Mouse (Mus musculus): Measurements from ENCODE around the gene Zfp2. TPM values are rescaled to one million over a fixed set of nuclear protein-coding genes. Genes with fewer than 3 reads are reported as not detected.

Zfp2 gene
- polyA plus RNA-seq, 1 experiment from 2014 or later, result 17.4 TPM

GRCm38 (mm10) chr11:50887390-50888128 is 28.4 kb downstream of the Zfp2 start, which contains the start of gene Zfp454:
Gene Zfp454 (minus strand): TSS chr11:50887651.
- no peaks in the 10 kb centered on the region for H3K27me3 ChIP-seq (ENCODE audit: control insufficient read depth, insufficient read depth, low read length)
- ATAC-seq (ENCODE audit: low FRiP score, low TSS enrichment), result peak; percentile 97
- WGBS, result 5% methylated on average over 26 of the region's 26 CpGs
- H3K36me3 ChIP-seq (ENCODE audit: control insufficient read depth, insufficient read depth, low read length), result peaks cover 14% of the 10 kb centered on the region; the same call in 1 of the 2 replicates
- H3K4me3 ChIP-seq (ENCODE audit: low read length), result peak within 1 kb of the TSS; percentile 55
- peaks cover 5% of the 10 kb centered on the region; the same call in 1 of the 2 replicates for H3K4me1 ChIP-seq (ENCODE audit: control insufficient read depth, insufficient read depth, low read length)
- peak within 1 kb of the TSS; percentile 79 for H3K4me2 ChIP-seq (replicated peaks; ENCODE audit: low read depth, low read length)
- H3K27ac ChIP-seq (ENCODE audit: low read depth, low read length), result peak within 1 kb of the TSS; percentile 57; the same call in 1 of the 2 replicates
- peaks cover 3% of the 10 kb centered on the region; the same call in 1 of the 2 replicates for H3K9me3 ChIP-seq (ENCODE audit: control insufficient read depth, low read length)
- peak within 1 kb of the TSS; percentile 72 for H3K9ac ChIP-seq (ENCODE audit: low read depth, low read length)

- Histone ChIP-seq H3K27me3 (ENCODE audit: control insufficient read depth, insufficient read depth, low read length) (no peaks in the 10 kb centered on the region), H3K4me2 (replicated peaks; ENCODE audit: low read depth, low read length) (peak overlapping the region; percentile 79), H3K9ac (ENCODE audit: low read depth, low read length) (peak overlapping the region; percentile 72), H3K27ac (ENCODE audit: low read depth, low read length) (peak overlapping the region; percentile 57; the same call in 1 of the 2 replicates), H3K4me1 (ENCODE audit: control insufficient read depth, insufficient read depth, low read length) (peaks cover 5% of the 10 kb centered on the region; the same call in 1 of the 2 replicates), H3K36me3 (ENCODE audit: control insufficient read depth, insufficient read depth, low read length) (peaks cover 14% of the 10 kb centered on the region; the same call in 1 of the 2 replicates), H3K4me3 (ENCODE audit: low read length) (peak overlapping the region; percentile 55), H3K9me3 (ENCODE audit: control insufficient read depth, low read length) (no peaks in the 10 kb centered on the region)
- WGBS, result 13% methylated on average over 10 of the region's 10 CpGs
- peak; percentile 38; the same call in 1 of the 2 replicates for ATAC-seq (ENCODE audit: low FRiP score, low TSS enrichment)
These were observed 29.1 kb downstream of the Zfp2 start for GRCm38 (mm10) chr11:50886933-50887293.

- 32% methylated on average over 8 of the region's 8 CpGs for WGBS
- Histone ChIP-seq H3K27me3 (ENCODE audit: control insufficient read depth, insufficient read depth, low read length) (no peaks in the 10 kb centered on the region), H3K4me3 (ENCODE audit: low read length) (peak overlapping the region; percentile 55), H3K9ac (ENCODE audit: low read depth, low read length) (peak overlapping the region; percentile 72), H3K4me2 (replicated peaks; ENCODE audit: low read depth, low read length) (peak overlapping the region; percentile 79), H3K27ac (ENCODE audit: low read depth, low read length) (no peak overlapping the region), H3K9me3 (ENCODE audit: control insufficient read depth, low read length) (no peaks in the 10 kb centered on the region), H3K36me3 (ENCODE audit: control insufficient read depth, insufficient read depth, low read length) (peaks cover 14% of the 10 kb centered on the region; the same call in 1 of the 2 replicates), H3K4me1 (ENCODE audit: control insufficient read depth, insufficient read depth, low read length) (peaks cover 5% of the 10 kb centered on the region; the same call in 1 of the 2 replicates)
- ATAC-seq (ENCODE audit: low FRiP score, low TSS enrichment), result no peak
These were observed 29.6 kb downstream of the Zfp2 start for GRCm38 (mm10) chr11:50886231-50886932.

GRCm38 (mm10) chr11:50883756-50884155 is 32.2 kb downstream of the Zfp2 start:
- Histone ChIP-seq H3K36me3 (ENCODE audit: control insufficient read depth, insufficient read depth, low read length) (peaks cover 20% of the 10 kb centered on the region; the same call in 1 of the 2 replicates), H3K27ac (ENCODE audit: low read depth, low read length) (no peak overlapping the region), H3K4me2 (replicated peaks; ENCODE audit: low read depth, low read length) (no peak overlapping the region), H3K4me3 (ENCODE audit: low read length) (no peak overlapping the region), H3K9me3 (ENCODE audit: control insufficient read depth, low read length) (no peaks in the 10 kb centered on the region), H3K27me3 (ENCODE audit: control insufficient read depth, insufficient read depth, low read length) (no peaks in the 10 kb centered on the region), H3K4me1 (ENCODE audit: control insufficient read depth, insufficient read depth, low read length) (peaks cover 5% of the 10 kb centered on the region; the same call in 1 of the 2 replicates), H3K9ac (ENCODE audit: low read depth, low read length) (no peak overlapping the region)
- 82% methylated on average over 3 of the region's 3 CpGs for WGBS
- ATAC-seq (ENCODE audit: low FRiP score, low TSS enrichment), result no peak

- no peak for ATAC-seq (ENCODE audit: low FRiP score, low TSS enrichment)
- Histone ChIP-seq H3K9ac (ENCODE audit: low read depth, low read length) (no peak overlapping the region), H3K4me1 (ENCODE audit: control insufficient read depth, insufficient read depth, low read length) (no peaks in the 10 kb centered on the region), H3K36me3 (ENCODE audit: control insufficient read depth, insufficient read depth, low read length) (peaks cover 29% of the 10 kb centered on the region), H3K4me3 (ENCODE audit: low read length) (no peak overlapping the region), H3K9me3 (ENCODE audit: control insufficient read depth, low read length) (peaks cover 8% of the 10 kb centered on the region; the same call in 1 of the 2 replicates), H3K27ac (ENCODE audit: low read depth, low read length) (no peak overlapping the region), H3K4me2 (replicated peaks; ENCODE audit: low read depth, low read length) (no peak overlapping the region), H3K27me3 (ENCODE audit: control insufficient read depth, insufficient read depth, low read length) (no peaks in the 10 kb centered on the region)
- 89% methylated on average over 3 of the region's 3 CpGs for WGBS
These were observed 37.3 kb downstream of the Zfp2 start for GRCm38 (mm10) chr11:50878641-50879040.

GRCm38 (mm10) chr11:50850989-50851601 is 64.9 kb downstream of the Zfp2 start:
- under 1% methylated on average over 65 of the region's 72 CpGs for WGBS
- peak; percentile 71; the same call in 1 of the 2 replicates for ATAC-seq (ENCODE audit: low FRiP score, low TSS enrichment)
- no peaks in the 10 kb centered on the region for H3K9me3 ChIP-seq (ENCODE audit: control insufficient read depth, low read length)
- H3K9ac ChIP-seq (ENCODE audit: low read depth, low read length), result peak overlapping the region; percentile 40; the same call in 1 of the 2 replicates
- peaks cover 12% of the 10 kb centered on the region for H3K4me1 ChIP-seq (ENCODE audit: control insufficient read depth, insufficient read depth, low read length)
- H3K27ac ChIP-seq (ENCODE audit: low read depth, low read length), result no peak overlapping the region
- H3K27me3 ChIP-seq (ENCODE audit: control insufficient read depth, insufficient read depth, low read length), result peaks cover 45% of the 10 kb centered on the region
- no peaks in the 10 kb centered on the region for H3K36me3 ChIP-seq (ENCODE audit: control insufficient read depth, insufficient read depth, low read length)
- H3K4me3 ChIP-seq (ENCODE audit: low read length), result peak overlapping the region; percentile 44
- H3K4me2 ChIP-seq (replicated peaks; ENCODE audit: low read depth, low read length), result peak overlapping the region; percentile 87

GRCm38 (mm10) chr11:50850177-50850735 is 65.7 kb downstream of the Zfp2 start, which contains the start of gene Grm6:
Gene Grm6 (plus strand): TSS chr11:50850685.
- Histone ChIP-seq H3K36me3 (ENCODE audit: control insufficient read depth, insufficient read depth, low read length) (no peaks in the 10 kb centered on the region), H3K27ac (ENCODE audit: low read depth, low read length) (no peak within 1 kb of the TSS), H3K9me3 (ENCODE audit: control insufficient read depth, low read length) (no peaks in the 10 kb centered on the region), H3K4me3 (ENCODE audit: low read length) (peak within 1 kb of the TSS; percentile 44), H3K27me3 (ENCODE audit: control insufficient read depth, insufficient read depth, low read length) (peaks cover 45% of the 10 kb centered on the region), H3K4me1 (ENCODE audit: control insufficient read depth, insufficient read depth, low read length) (peaks cover 12% of the 10 kb centered on the region), H3K9ac (ENCODE audit: low read depth, low read length) (peak within 1 kb of the TSS; percentile 40; the same call in 1 of the 2 replicates), H3K4me2 (replicated peaks; ENCODE audit: low read depth, low read length) (peak within 1 kb of the TSS; percentile 87)
- under 1% methylated on average over 11 of the region's 11 CpGs for whole genome bisulfite sequencing
- no peak for ATAC-seq (ENCODE audit: low FRiP score, low TSS enrichment)

- H3K27me3 ChIP-seq (ENCODE audit: control insufficient read depth, insufficient read depth, low read length), result peaks cover 45% of the 10 kb centered on the region
- H3K36me3 ChIP-seq (ENCODE audit: control insufficient read depth, insufficient read depth, low read length), result no peaks in the 10 kb centered on the region
- no peak overlapping the region for H3K9ac ChIP-seq (ENCODE audit: low read depth, low read length)
- no peaks in the 10 kb centered on the region for H3K9me3 ChIP-seq (ENCODE audit: control insufficient read depth, low read length)
- ATAC-seq (ENCODE audit: low FRiP score, low TSS enrichment), result no peak
- 2% methylated on average over 10 of the region's 10 CpGs for WGBS
- H3K4me1 ChIP-seq (ENCODE audit: control insufficient read depth, insufficient read depth, low read length), result peaks cover 12% of the 10 kb centered on the region
- H3K27ac ChIP-seq (ENCODE audit: low read depth, low read length), result no peak overlapping the region
- H3K4me3 ChIP-seq (ENCODE audit: low read length), result no peak overlapping the region
- H3K4me2 ChIP-seq (replicated peaks; ENCODE audit: low read depth, low read length), result no peak overlapping the region
These were observed 66.7 kb downstream of the Zfp2 start for GRCm38 (mm10) chr11:50849310-50849709.
